Mouse (Mus musculus) CH12.LX (cell line): ENCODE measurements around the gene Fbf1. TPM values are rescaled to one million over a fixed set of nuclear protein-coding genes. Genes with fewer than 3 reads are reported as not detected.

Source experiments
- DNase-seq: peaks from one replicate; pipeline ENCODE4 v3.0.0-alpha.2; 2013; ENCODE audit errors: extremely low read depth
- H3K27ac ChIP-seq: 2 replicates; pipeline ENCODE4 v1.5.1; 2012; ENCODE audit warnings: low read depth, mild to moderate bottlenecking, control low read depth, moderate library complexity; ENCODE audit not compliant: insufficient read depth
- H3K27me3 ChIP-seq: replicated peaks from 2 replicates; pipeline ENCODE3; 2012; ENCODE audit warnings: inconsistent platforms
- H3K36me3 ChIP-seq, 2 experiments: replicated peaks in 1 of 2; 2 replicates each; pipeline versions ENCODE3 to v1.6.1; 2012; ENCODE audit warnings: inconsistent platforms in 1 of 2, low read length in 1 of 2, mild to moderate bottlenecking in 1 of 2, mixed read lengths in 1 of 2, moderate library complexity in 1 of 2; ENCODE audit not compliant: control insufficient read depth in 1 of 2, insufficient read depth in 1 of 2
- H3K4me1 ChIP-seq, 2 experiments: 2 replicates each; pipeline ENCODE4 v1.6.1; 2012; ENCODE audit warnings: inconsistent platforms in 1 of 2, moderate library complexity in 1 of 2; ENCODE audit not compliant: insufficient read depth in 2 of 2, control insufficient read depth in 1 of 2
- H3K4me2 ChIP-seq: 2 replicates; pipeline ENCODE4 v1.6.1; 2012; ENCODE audit warnings: low read depth, mild to moderate bottlenecking, control low read depth; ENCODE audit not compliant: poor library complexity, insufficient read depth, severe bottlenecking
- H3K4me3 ChIP-seq, 3 experiments: fragments of 150-350 bp in 1 of 3; sonication (generic) in 1 of 3; replicated peaks in 1 of 3; 2 replicates each; pipeline versions ENCODE3 to v1.5.1; 2011 to 2012; ENCODE audit warnings: low read depth in 2 of 3, low read length in 2 of 3, mild to moderate bottlenecking in 2 of 3, moderate library complexity in 2 of 3, control low read depth in 1 of 3, improper control_type of control experiment in 1 of 3, inconsistent platforms in 1 of 3, mixed read lengths in 1 of 3; ENCODE audit not compliant: poor library complexity in 1 of 3
- H3K79me2 ChIP-seq: replicated peaks from 2 replicates; pipeline ENCODE4 v1.6.1; 2012; ENCODE audit warnings: mild to moderate bottlenecking, moderate library complexity; ENCODE audit not compliant: control insufficient read depth, poor library complexity, insufficient read depth, severe bottlenecking; ENCODE audit errors: extremely low read depth
- H3K9ac ChIP-seq: 2 replicates; pipeline ENCODE4 v1.6.1; 2012; ENCODE audit warnings: low read depth, mild to moderate bottlenecking, control low read depth, moderate library complexity; ENCODE audit not compliant: insufficient read depth
- H3K9me3 ChIP-seq: replicated peaks from 2 replicates; pipeline ENCODE3; 2012; ENCODE audit warnings: low read length, inconsistent platforms, mixed read lengths
- CHD2 ChIP-seq: IDR thresholded peaks from 2 replicates; pipeline ENCODE4 v1.6.1; 2011; ENCODE audit warnings: low read length, improper control_type of control experiment
- ELF1 ChIP-seq: IDR thresholded peaks from 2 replicates; pipeline ENCODE4 v1.6.1; 2014; ENCODE audit warnings: low read depth, mild to moderate bottlenecking, inconsistent platforms, low read length, improper control_type of control experiment
- ETS1 ChIP-seq: conservative IDR thresholded peaks from 2 replicates; pipeline ENCODE4 v1.6.1; 2012; ENCODE audit warnings: low read depth, mild to moderate bottlenecking, inconsistent platforms, low read length, improper control_type of control experiment, moderate library complexity
- IRF4 ChIP-seq: IDR thresholded peaks from 2 replicates; pipeline ENCODE4 v1.6.1; 2014; ENCODE audit warnings: low read depth, mild to moderate bottlenecking, inconsistent platforms, low read length, improper control_type of control experiment
- JUN ChIP-seq: IDR thresholded peaks from 2 replicates; pipeline ENCODE4 v1.6.1; 2011; ENCODE audit warnings: low read depth, mild to moderate bottlenecking, low read length, improper control_type of control experiment, moderate library complexity; ENCODE audit not compliant: insufficient read depth
- JUND ChIP-seq: conservative IDR thresholded peaks from 2 replicates; pipeline ENCODE4 v1.6.1; 2011; ENCODE audit warnings: low read depth, low read length, improper control_type of control experiment
- MAFK ChIP-seq: IDR thresholded peaks from 2 replicates; pipeline ENCODE4 v1.6.1; 2011; ENCODE audit warnings: low read length, improper control_type of control experiment; ENCODE audit not compliant: insufficient replicate concordance
- MAX ChIP-seq: IDR thresholded peaks from 2 replicates; pipeline ENCODE4 v1.6.1; 2011; ENCODE audit warnings: low read length, improper control_type of control experiment
- MAZ ChIP-seq: IDR thresholded peaks from 2 replicates; pipeline ENCODE4 v1.6.1; 2012; ENCODE audit warnings: low read depth, mild to moderate bottlenecking, inconsistent platforms, low read length, improper control_type of control experiment, moderate library complexity
- MXI1 ChIP-seq: IDR thresholded peaks from 2 replicates; pipeline ENCODE4 v1.6.1; 2011; ENCODE audit warnings: mild to moderate bottlenecking, low read depth, low read length, improper control_type of control experiment
- MYC ChIP-seq: IDR thresholded peaks from 2 replicates; pipeline ENCODE4 v1.6.1; 2011; ENCODE audit warnings: low read depth, mild to moderate bottlenecking, improper control_type of control experiment, low read length
- NELFE ChIP-seq: IDR thresholded peaks from 2 replicates; pipeline ENCODE4 v1.6.1; 2011; ENCODE audit warnings: low read depth, low read length, improper control_type of control experiment
- POLR2A ChIP-seq: IDR thresholded peaks from 2 replicates; pipeline ENCODE4 v1.6.1; 2011; ENCODE audit warnings: low read depth, mild to moderate bottlenecking, improper control_type of control experiment, low read length
- POLR2AphosphoS2 ChIP-seq: IDR thresholded peaks from 2 replicates; pipeline ENCODE4 v1.6.1; 2011; ENCODE audit warnings: low read depth, low read length, improper control_type of control experiment
- RAD21 ChIP-seq: IDR thresholded peaks from 2 replicates; pipeline ENCODE4 v1.6.1; 2011; ENCODE audit warnings: low read depth, mild to moderate bottlenecking, low read length, improper control_type of control experiment, moderate library complexity
- SIN3A ChIP-seq: IDR thresholded peaks from 2 replicates; pipeline ENCODE4 v1.6.1; 2012; ENCODE audit warnings: low read length, improper control_type of control experiment, inconsistent platforms
- UBTF ChIP-seq: IDR thresholded peaks from 2 replicates; pipeline ENCODE4 v1.6.1; 2012; ENCODE audit warnings: low read depth, mild to moderate bottlenecking, inconsistent platforms, low read length, improper control_type of control experiment, moderate library complexity
- USF1 ChIP-seq: IDR thresholded peaks from 2 replicates; pipeline ENCODE4 v1.6.1; 2014; ENCODE audit warnings: low read depth, mild to moderate bottlenecking, inconsistent platforms, low read length, improper control_type of control experiment
- USF2 ChIP-seq: conservative IDR thresholded peaks from 2 replicates; pipeline ENCODE4 v1.6.1; 2011; ENCODE audit warnings: low read depth, low read length, improper control_type of control experiment
- ZNF384 ChIP-seq: IDR thresholded peaks from 2 replicates; pipeline ENCODE4 v1.6.1; 2012; ENCODE audit warnings: low read depth, low read length, improper control_type of control experiment, inconsistent platforms
- dilution Hi-C: fragments of 300-500 bp; cut with MboI; formaldehyde crosslinking; loops from 2 replicates; pipeline ENCODE4 v1.14.3; 2020; ENCODE audit warnings: low sequenced_read_pairs; ENCODE audit not compliant: extremely low pct_unique_long_range_greater_than_20kb, extremely low pct_ligation_motif_present
- in situ Hi-C: fragments of 300-500 bp; cut with MboI; formaldehyde crosslinking; loops from 3 replicates; pipeline ENCODE4 v1.14.3; 2019; ENCODE audit warnings: low sequenced_read_pairs, low pct_ligation_motif_present, low pct_unique_long_range_greater_than_20kb, mixed read lengths
- polyA plus RNA-seq: library from polyadenylated mRNA; unstranded; fragments of >175 nt; gene quantifications from 2 replicates; pipeline ENCODE4 v1.2.1, GENCODE M21; 2012; ENCODE audit warnings: low read depth; ENCODE audit not compliant: insufficient read length
- total RNA-seq, 2 experiments: library from RNA; depleted of rRNA; stranded (reverse); fragments of 300-350 nt in 1 of 2; fragments of >200 nt in 1 of 2; gene quantifications; 2 replicates each; pipeline ENCODE4 v1.2.3; 2012 to 2014

The Fbf1 gene
- total and polyA plus RNA-seq, 3 experiments = 23.9 to 44.8 (median 39.0) TPM

DNA sequence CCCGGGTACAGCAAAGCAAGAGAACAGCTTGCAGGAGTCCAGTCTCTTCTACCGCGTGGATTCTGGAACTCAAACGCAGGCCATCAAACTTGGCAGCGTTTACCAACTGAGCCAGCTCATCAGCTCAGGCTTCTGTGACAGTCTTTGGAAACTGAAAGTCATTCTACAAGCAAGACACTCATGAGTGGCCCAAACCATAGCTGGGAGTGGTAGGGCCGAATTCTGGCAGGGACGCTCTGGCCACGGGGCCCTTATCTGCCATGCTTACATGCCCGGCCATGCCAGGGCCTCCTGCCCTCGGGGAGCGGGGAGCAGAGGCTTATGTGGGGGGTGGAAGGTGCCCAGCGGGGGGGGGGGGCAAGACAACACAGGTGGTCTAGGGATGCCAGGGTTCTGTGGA lies 64.4 kb downstream of the Fbf1 start:
- Histone ChIP-seq H3K27me3 (peaks cover 4% of the 10 kb centered on the region), H3K9me3 (no peaks in the 10 kb centered on the region), H3K4me2 (no peak overlapping the region), H3K27ac (no peak overlapping the region), H3K9ac (no peak overlapping the region), H3K4me3 (no peak overlapping the region), H3K79me2 (no peaks in the 10 kb centered on the region)
- DNase-seq = no peak
- TF ChIP-seq IRF4 (0 out of 2 replicates have a peak, but pooled peaks have one; percentile 8), MXI1 (no peak)
- TF ChIP-seq, all 38 proteins: peak for 1
- H3K36me3 ChIP-seq = no peaks in the 10 kb centered on the region
- in situ Hi-C loops (no loop called here), dilution Hi-C loops (no loop called here)
- H3K4me1 ChIP-seq = peaks cover 18 to 27% of the 10 kb centered on the region in 2 experiments

DNA sequence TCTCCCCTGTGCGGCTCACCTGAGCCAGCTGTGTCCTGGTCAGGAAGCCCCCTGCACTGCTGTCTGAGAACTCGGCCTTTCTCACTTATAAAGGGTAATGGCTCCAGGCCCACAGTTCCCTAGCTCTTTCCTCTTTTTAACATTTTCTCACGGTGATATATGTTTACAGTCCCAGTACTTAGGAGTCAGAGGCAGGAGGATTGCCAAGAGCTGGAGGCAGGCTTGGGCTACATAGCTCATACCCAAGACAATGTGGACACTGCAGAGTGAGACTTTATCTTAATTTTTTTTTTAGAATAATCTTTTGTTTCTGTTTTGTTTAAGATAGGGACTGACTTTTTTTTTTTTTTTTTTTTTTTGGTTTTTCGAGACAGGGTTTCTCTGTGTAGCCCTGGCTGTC lies 65.5 kb downstream of the Fbf1 start:
- Histone ChIP-seq H3K27me3 (peaks cover 4% of the 10 kb centered on the region), H3K36me3 (no peaks in the 10 kb centered on the region), H3K79me2 (no peaks in the 10 kb centered on the region), H3K27ac (no peak overlapping the region), H3K4me1 (peaks cover 15 to 23% of the 10 kb centered on the region in 2 experiments), H3K9me3 (no peaks in the 10 kb centered on the region), H3K4me3 (no peak overlapping the region), H3K4me2 (no peak overlapping the region), H3K9ac (no peak overlapping the region)
- DNase-seq = no peak
- dilution Hi-C loops (no loop called here), in situ Hi-C loops (no loop called here)
- no peak for TF ChIP-seq IRF4
- no peak for TF ChIP-seq MYC
- TF ChIP-seq JUN = no peak
- TF ChIP-seq SIN3A = no peak
- TF ChIP-seq JUND = no peak
- no peak for TF ChIP-seq MXI1
- no peak for TF ChIP-seq POLR2AphosphoS2
- no peak for TF ChIP-seq NELFE
- TF ChIP-seq CHD2 = no peak
- TF ChIP-seq RAD21 = no peak
- no peak for TF ChIP-seq MAX
- no peak for TF ChIP-seq ZNF384
- no peak for TF ChIP-seq UBTF
- TF ChIP-seq USF2 = no peak
- no peak for TF ChIP-seq MAZ
- TF ChIP-seq POLR2A = no peak
- no peak for TF ChIP-seq USF1
- TF ChIP-seq MAFK = no peak
- TF ChIP-seq ETS1 = no peak
- TF ChIP-seq ELF1 = no peak
